Mouse (Mus musculus): ENCODE measurements around the gene Tradd.

- TF ChIP-seq GATA1 (IDR thresholded peaks at IDR 0.05; ENCODE audit: borderline replicate concordance, low read length) (no peak), FLI1 (IDR thresholded peaks at IDR 0.05; ENCODE audit: low read length) (no peak)
Observed at GRCm38 (mm10) chr8:105312891-105313481, 48.6 kb upstream of the Tradd start.
